Mouse (Mus musculus) heart, postnatal 0 days (tissue): ENCODE results near the gene 4932438H23Rik.

Experiments used
- CTCF ChIP-seq: IDR thresholded peaks from 2 replicates; pipeline ENCODE4 v1.5.1; 2016; ENCODE audit warnings: antibody characterized with exemption, control low read depth, low read depth
- EP300 ChIP-seq: IDR thresholded peaks from 2 replicates; pipeline ENCODE4 v1.6.1; 2016; ENCODE audit warnings: antibody characterized with exemption, low read depth

DNA sequence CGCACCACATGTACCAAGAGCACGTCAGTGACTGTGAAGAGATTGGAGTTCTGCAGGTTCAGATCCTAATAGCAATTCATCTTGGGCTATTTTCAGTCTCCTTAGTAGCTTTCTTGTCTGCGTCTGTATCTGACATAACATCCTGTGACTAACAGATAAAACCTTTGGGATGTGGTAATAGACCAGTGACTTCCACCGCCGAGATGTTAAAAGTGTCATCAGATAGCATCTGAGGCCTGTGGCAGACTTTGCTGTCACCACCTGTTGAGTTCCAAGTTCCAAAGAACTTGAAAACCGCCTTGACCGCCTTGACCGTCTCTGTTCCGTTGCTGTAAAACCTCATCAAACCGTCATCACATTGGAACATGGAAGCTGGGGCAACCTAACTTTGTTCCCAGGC, 31.1 kb downstream of the 4932438H23Rik start:
- TF ChIP-seq CTCF (no peak), EP300 (no peak)
